Comparison of ENCODE assay signal across 8 mouse cellular contexts in the genomic region with DNA sequence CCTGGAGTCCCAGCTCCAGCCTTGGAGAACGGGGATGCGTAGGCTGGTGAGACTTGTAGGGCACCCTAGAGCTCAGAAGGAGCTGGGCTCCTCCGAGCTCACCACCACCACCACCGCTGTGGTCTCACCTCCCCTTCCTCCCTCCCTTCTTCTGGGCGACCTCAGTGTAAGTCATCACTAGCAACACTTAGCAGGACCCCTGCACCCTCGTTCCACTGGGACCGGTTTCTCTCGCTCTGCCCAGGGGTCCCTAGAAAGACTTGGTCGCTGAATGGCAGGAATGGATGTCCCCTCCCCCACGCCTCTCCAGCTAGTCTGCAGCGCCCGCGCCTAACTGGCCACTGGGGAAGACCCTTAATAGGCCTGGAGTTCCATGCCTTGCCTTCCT. TPM values are rescaled to one million over a fixed set of nuclear protein-coding genes. Genes with fewer than 3 reads are reported as not detected.
DNase-seq lines count a peak whose midpoint lies in the region; ATAC-seq and TF ChIP-seq lines count a peak whose summit lies in the region.

No protein-coding gene starts in this region.

- H3K4me2 ChIP-seq in forebrain, embryonic 11.5 days (ENCODE audit: low read depth, low read length, severe bottlenecking) = peak overlapping the region; percentile 99

- no peaks in the 10 kb centered on the region for H3K36me3 ChIP-seq in ES-Bruce4 (ENCODE audit: control insufficient read depth, insufficient read depth, low read length, poor library complexity, severe bottlenecking)
- no peaks in the 10 kb centered on the region for H3K36me3 ChIP-seq in forebrain, embryonic 11.5 days (ENCODE audit: control insufficient read depth, insufficient read depth, low read length)

- no peak for TF ChIP-seq EP300 in ES-Bruce4 (IDR thresholded peaks at IDR 0.05; ENCODE audit: insufficient read depth, low read depth, low read length)

- peak overlapping the region; percentile 55 for H3K4me3 ChIP-seq in ES-Bruce4 (ENCODE audit: low read depth, low read length)
- H3K4me3 ChIP-seq in forebrain, embryonic 11.5 days (ENCODE audit: low read depth, low read length) = peak overlapping the region; percentile 61
- no peak overlapping the region; the same call in 1 of the 2 replicates for H3K4me3 ChIP-seq in gastrocnemius, adult 2 months

- intact Hi-C loops in gastrocnemius, adult 2 months (cut with DNase I) = no loop called here

- TF ChIP-seq CTCF in ES-Bruce4 (IDR thresholded peaks at IDR 0.05; ENCODE audit: low read depth, low read length) = no peak
- no peak for TF ChIP-seq CTCF in gastrocnemius, adult 2 months (IDR thresholded peaks at IDR 0.05)

- DNase-seq in cerebellum, adult 18-20 months = peak; percentile 61 to 69
- DNase-seq in cerebellum, adult 11-12 months = no peak
- peak; percentile 81 for DNase-seq in forebrain, embryonic 11.5 days (ENCODE audit: low spot score)
- peak; percentile 57 for DNase-seq in mesoderm, embryonic 11.5 days (ENCODE audit: low read depth, low spot score)
- no peak for DNase-seq in gastrocnemius, adult 2 months
- no peak for DNase-seq in gastrocnemius, postnatal 10 days

- WGBS in forebrain, embryonic 11.5 days = under 1% methylated on average over 11 of the region's 13 CpGs

- TF ChIP-seq POLR2A in ES-Bruce4 (IDR thresholded peaks at IDR 0.05; ENCODE audit: insufficient read depth, low read length) = no peak

- H3K4me1 ChIP-seq in ES-Bruce4 (ENCODE audit: control insufficient read depth, insufficient read depth, low read length) = no peaks in the 10 kb centered on the region
- H3K4me1 ChIP-seq in forebrain, embryonic 11.5 days (replicated peaks; ENCODE audit: control insufficient read depth, insufficient read depth, low read length) = peaks cover 21% of the 10 kb centered on the region

- peak; percentile 60 for ATAC-seq in forebrain, embryonic 11.5 days (replicated peaks; ENCODE audit: low FRiP score)
- no peak for ATAC-seq in granulocyte monocyte progenitor cell, adult 5-6 weeks (replicated peaks; ENCODE audit: poor library complexity, severe bottlenecking)

- peak overlapping the region; percentile 69 for H3K9ac ChIP-seq in ES-Bruce4 (ENCODE audit: low read depth, poor library complexity, severe bottlenecking)
- H3K9ac ChIP-seq in forebrain, embryonic 11.5 days (ENCODE audit: low read length) = peak overlapping the region; percentile 63

- no peaks in the 10 kb centered on the region for H3K9me3 ChIP-seq in ES-Bruce4 (replicated peaks; ENCODE audit: control insufficient read depth, insufficient read depth, low read length, poor library complexity, severe bottlenecking)
- H3K9me3 ChIP-seq in forebrain, embryonic 11.5 days (ENCODE audit: control insufficient read depth, low read length) = no peaks in the 10 kb centered on the region

- peaks cover 22% of the 10 kb centered on the region for H3K27me3 ChIP-seq in ES-Bruce4 (ENCODE audit: control insufficient read depth, insufficient read depth, low read length, poor library complexity, severe bottlenecking)
- peaks cover 38% of the 10 kb centered on the region for H3K27me3 ChIP-seq in forebrain, embryonic 11.5 days (ENCODE audit: control insufficient read depth, insufficient read depth, low read length)

- no peak overlapping the region for H3K27ac ChIP-seq in ES-Bruce4 (ENCODE audit: insufficient read depth, low read length)
- peak overlapping the region; percentile 43 for H3K27ac ChIP-seq in forebrain, embryonic 11.5 days (ENCODE audit: low read depth, low read length)
- no peak overlapping the region for H3K27ac ChIP-seq in gastrocnemius, adult 2 months

RNA-seq across cellular contexts. Expression of a gene that starts 1.6 kb away (rescaled TPM):
- 0.78 and 0.85 TPM in 2 replicates for polyA plus RNA-seq in ES-Bruce4 (2011; ENCODE audit: insufficient read depth, insufficient read length, low read depth, missing spikeins)
- polyA plus RNA-seq in forebrain, embryonic 11.5 days (2014; fragmentation: Nextera tagmentation; extraction: Ambion mirVana) = 6.9 and 8.8 TPM in 2 replicates
- total RNA-seq in gastrocnemius, adult 2 months (2021) = under 1 TPM; 0.13 to 0.20 TPM
- under 1 TPM; 0.26 to 0.63 TPM for total RNA-seq in gastrocnemius, postnatal 10 days (2021)
- not detected in 2 replicates for total RNA-seq in granulocyte monocyte progenitor cell, adult 5-6 weeks (2014; fragmentation: Nextera tagmentation)
- total RNA-seq in granulocyte monocyte progenitor cell, adult 5-6 weeks (2017) = not detected in 2 replicates

Comparison
In these comparisons a context has a peak if more than half of its experiments do, and no peak if none do; other contexts are left out.
1. DNase-seq: peak in cerebellum, adult 18-20 months (2 of 2), forebrain, embryonic 11.5 days (single experiment) and mesoderm, embryonic 11.5 days (single experiment); none in cerebellum, adult 11-12 months (single experiment), gastrocnemius, adult 2 months (single experiment) and gastrocnemius, postnatal 10 days (single experiment).